Mouse (Mus musculus): Measurements from ENCODE around the gene Slc5a11. TPM values are rescaled to one million over a fixed set of nuclear protein-coding genes. Genes with fewer than 3 reads are reported as not detected.

Gene Slc5a11
- polyA plus RNA-seq, 1 experiment from 2014 or later: 1.2 TPM

Other genes starting within 250 kb of the Slc5a11 start
- gene Rbbp6, start 249.1 kb upstream of the Slc5a11 start, polyA plus RNA-seq (2014; fragmentation: Nextera tagmentation; extraction: Ambion mirVana): 31.6 and 36.8 TPM in 2 replicates
- gene Tnrc6a, start 90.9 kb upstream of the Slc5a11 start, polyA plus RNA-seq (2014; fragmentation: Nextera tagmentation; extraction: Ambion mirVana): 50.0 and 59.4 TPM in 2 replicates
- 100 and 115 TPM in 2 replicates for gene Lcmt1, start 155.0 kb downstream of the Slc5a11 start, polyA plus RNA-seq (2014; fragmentation: Nextera tagmentation; extraction: Ambion mirVana)
- gene Arhgap17, start 155.1 kb downstream of the Slc5a11 start, polyA plus RNA-seq (2014; fragmentation: Nextera tagmentation; extraction: Ambion mirVana): 8.1 and 12.0 TPM in 2 replicates
- gene Aqp8, start 247.5 kb downstream of the Slc5a11 start, polyA plus RNA-seq (2014; fragmentation: Nextera tagmentation; extraction: Ambion mirVana): not detected in 2 replicates